Mouse (Mus musculus): Measurements from ENCODE around the gene Kctd20. TPM values are rescaled to one million over a fixed set of nuclear protein-coding genes. Genes with fewer than 3 reads are reported as not detected.

Kctd20 gene
- polyA plus RNA-seq, 1 experiment from 2014 or later = 83.2 TPM

Other genes starting within 250 kb of the Kctd20 start
- gene AC170998.1, start 225.9 kb upstream of the Kctd20 start, polyA plus RNA-seq (2015; fragmentation: Nextera tagmentation; extraction: Ambion mirVana) = 2.7 and 3.2 TPM in 2 replicates
- 78.6 and 80.0 TPM in 2 replicates for gene Mapk13, start 182.7 kb upstream of the Kctd20 start, polyA plus RNA-seq (2015; fragmentation: Nextera tagmentation; extraction: Ambion mirVana)
- gene Brpf3, start 150.9 kb upstream of the Kctd20 start, polyA plus RNA-seq (2015; fragmentation: Nextera tagmentation; extraction: Ambion mirVana) = 9.5 and 10.6 TPM in 2 replicates
- not detected in 2 replicates for gene Pnpla1, start 93.5 kb upstream of the Kctd20 start, polyA plus RNA-seq (2015; fragmentation: Nextera tagmentation; extraction: Ambion mirVana)
- gene 4930539E08Rik, start 36.6 kb upstream of the Kctd20 start, polyA plus RNA-seq (2015; fragmentation: Nextera tagmentation; extraction: Ambion mirVana) = 0.08 and 0.40 TPM in 2 replicates
- 0.15 TPM in 1 of 2 replicates, not detected in the other for gene Pxt1, start 8.1 kb upstream of the Kctd20 start, polyA plus RNA-seq (2015; fragmentation: Nextera tagmentation; extraction: Ambion mirVana)
- gene Stk38, start 56.0 kb downstream of the Kctd20 start, polyA plus RNA-seq (2015; fragmentation: Nextera tagmentation; extraction: Ambion mirVana) = 103 and 113 TPM in 2 replicates
- 563 and 593 TPM in 2 replicates for gene Srsf3, start 80.7 kb downstream of the Kctd20 start, polyA plus RNA-seq (2015; fragmentation: Nextera tagmentation; extraction: Ambion mirVana)
- gene Cdkn1a, start 139.0 kb downstream of the Kctd20 start, polyA plus RNA-seq (2015; fragmentation: Nextera tagmentation; extraction: Ambion mirVana) = 41.3 and 43.7 TPM in 2 replicates
- gene Rab44, start 162.2 kb downstream of the Kctd20 start, polyA plus RNA-seq (2015; fragmentation: Nextera tagmentation; extraction: Ambion mirVana) = 1.1 TPM in 2 replicates